Mouse (Mus musculus) liver, embryonic 14.5 days (tissue): ENCODE measurements around the gene Fam81a. TPM values are rescaled to one million over a fixed set of nuclear protein-coding genes. Genes with fewer than 3 reads are reported as not detected.

Source experiments
- ATAC-seq: fragments of 200-750 bp; cut with Nextera tagmentation; 2 replicates; pipeline ENCODE4 v1.8.0; 2017; ENCODE audit warnings: moderate number of reproducible peaks, mild to moderate bottlenecking, moderate library complexity; ENCODE audit not compliant: insufficient read depth
- DNase-seq, 3 experiments: peaks; one replicate each; pipeline ENCODE4 v3.0.0-alpha.2; 2012 to 2013; ENCODE audit warnings: low read depth in 3 of 3, low spot score in 3 of 3
- H3K27ac ChIP-seq: fragments of 300-500 bp; sonication (generic); 2 replicates; pipeline ENCODE4 v1.5.1; 2014; ENCODE audit warnings: moderate library complexity, mild to moderate bottlenecking, control low read depth, inconsistent platforms
- H3K27me3 ChIP-seq: fragments of 300-500 bp; sonication (generic); 2 replicates; pipeline ENCODE4 v1.6.1; 2014; ENCODE audit warnings: mild to moderate bottlenecking, low read length, moderate library complexity; ENCODE audit not compliant: control insufficient read depth, insufficient read depth
- H3K36me3 ChIP-seq: fragments of 300-500 bp; sonication (generic); replicated peaks from 2 replicates; pipeline ENCODE4 v1.6.1; 2014; ENCODE audit warnings: low read depth; ENCODE audit not compliant: control insufficient read depth, insufficient read depth
- H3K4me1 ChIP-seq, 2 experiments: fragments of 200-500 bp in 1 of 2; fragments of 300-500 bp in 1 of 2; sonication (generic) in 1 of 2; replicated peaks; 2 replicates each; pipeline ENCODE4 v1.6.1; 2012 to 2014; ENCODE audit warnings: antibody characterized with exemption in 1 of 2, inconsistent platforms in 1 of 2, low read length in 1 of 2; ENCODE audit not compliant: control insufficient read depth in 2 of 2, insufficient read depth in 2 of 2
- H3K4me2 ChIP-seq: fragments of 300-500 bp; sonication (generic); 2 replicates; pipeline ENCODE4 v1.6.1; 2014; ENCODE audit warnings: low read depth, mild to moderate bottlenecking, control low read depth, moderate library complexity
- H3K4me3 ChIP-seq, 2 experiments: fragments of 200-500 bp in 1 of 2; fragments of 300-500 bp in 1 of 2; sonication (generic) in 1 of 2; 2 replicates each; pipeline ENCODE4 v1.5.1; 2012 to 2014; ENCODE audit warnings: low read depth in 2 of 2, low read length in 2 of 2, mild to moderate bottlenecking in 2 of 2, control low read depth in 1 of 2, inconsistent platforms in 1 of 2, moderate library complexity in 1 of 2; ENCODE audit not compliant: insufficient read depth in 1 of 2
- H3K9ac ChIP-seq: fragments of 300-500 bp; sonication (generic); replicated peaks from 2 replicates; pipeline ENCODE4 v1.6.1; 2014; ENCODE audit warnings: mild to moderate bottlenecking, control low read depth, moderate library complexity
- H3K9me3 ChIP-seq: fragments of 300-500 bp; sonication (generic); 2 replicates; pipeline ENCODE4 v1.6.1; 2016; ENCODE audit warnings: low read length, mixed read lengths; ENCODE audit not compliant: control insufficient read depth
- CTCF ChIP-seq: IDR thresholded peaks from 2 replicates; pipeline ENCODE4 v1.5.1; 2016; ENCODE audit warnings: antibody characterized with exemption, low read depth, control low read depth
- EP300 ChIP-seq: IDR thresholded peaks from 2 replicates; pipeline ENCODE4 v1.6.1; 2016; ENCODE audit warnings: antibody characterized with exemption, low read depth
- WGBS: fragments of 180-500 bp; shearing (Covaris S2); extraction: QIAGEN DNeasy Blood & Tissue Kit; methylation state at CpG from one replicate; pipeline ENCODE4 v1.1.7; 2014; ENCODE audit not compliant: insufficient replicate concordance; 5-methylcytosine and 5-hydroxymethylcytosine counted together
- polyA plus RNA-seq, 2 experiments: library from polyadenylated mRNA; depleted of rRNA in 1 of 2; stranded (reverse) in 1 of 2; unstranded in 1 of 2; fragments of >200 nt; fragmentation: Nextera tagmentation in 1 of 2; extraction: Ambion mirVana in 1 of 2; gene quantifications; 2 replicates each; pipeline versions ENCODE4 v1.2.1 to v1.2.3; 2012 to 2014

Gene Fam81a
- polyA plus RNA-seq, 2 experiments = 0.36 to 0.47 TPM

DNA sequence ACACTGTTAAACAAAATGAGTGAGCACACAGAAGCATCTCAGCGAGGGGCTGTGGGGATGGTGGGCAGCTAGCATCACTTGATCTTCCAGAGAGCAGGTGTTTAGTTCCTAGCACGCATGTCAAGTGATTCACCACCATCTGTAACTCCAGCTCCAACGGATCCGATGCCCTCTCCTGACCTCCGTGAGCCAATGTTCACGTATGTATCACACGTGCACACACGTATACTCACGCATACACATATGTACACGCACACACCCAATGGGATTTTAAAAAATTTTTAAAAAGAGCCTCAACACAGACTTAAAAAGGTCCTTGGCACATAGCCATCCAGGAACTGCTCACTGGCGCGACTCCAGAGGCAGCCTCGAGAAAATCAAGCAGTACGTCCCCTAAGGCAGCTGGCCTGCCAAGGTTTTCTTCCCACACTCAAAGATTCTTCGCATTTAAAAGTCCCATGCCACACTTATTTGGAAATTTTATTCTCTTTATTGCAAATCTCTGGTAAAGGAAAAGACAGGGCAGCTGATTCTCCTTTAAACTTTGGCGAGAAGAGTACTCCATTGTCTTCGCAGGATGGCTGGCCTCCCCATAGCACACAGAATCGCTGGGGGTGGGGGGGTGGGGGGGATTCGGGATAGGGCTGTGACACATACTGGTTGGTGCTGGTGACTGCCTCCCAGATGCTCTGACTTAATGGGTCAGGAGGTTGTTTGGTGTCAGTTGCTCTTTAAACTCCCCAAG lies 54.1 kb downstream of the Fam81a start:
- Histone ChIP-seq H3K27me3 (no peaks in the 10 kb centered on the region), H3K9me3 (no peaks in the 10 kb centered on the region), H3K4me2 (no peak overlapping the region), H3K4me3 (no peak overlapping the region), H3K9ac (no peak overlapping the region), H3K27ac (no peak overlapping the region), H3K4me1 (no peaks in the 10 kb centered on the region), H3K36me3 (no peaks in the 10 kb centered on the region)
- 67% methylated on average over 19 of the region's 19 CpGs for WGBS
- no peak for DNase-seq
- no peak for ATAC-seq
- TF ChIP-seq CTCF (no peak), EP300 (no peak)

DNA sequence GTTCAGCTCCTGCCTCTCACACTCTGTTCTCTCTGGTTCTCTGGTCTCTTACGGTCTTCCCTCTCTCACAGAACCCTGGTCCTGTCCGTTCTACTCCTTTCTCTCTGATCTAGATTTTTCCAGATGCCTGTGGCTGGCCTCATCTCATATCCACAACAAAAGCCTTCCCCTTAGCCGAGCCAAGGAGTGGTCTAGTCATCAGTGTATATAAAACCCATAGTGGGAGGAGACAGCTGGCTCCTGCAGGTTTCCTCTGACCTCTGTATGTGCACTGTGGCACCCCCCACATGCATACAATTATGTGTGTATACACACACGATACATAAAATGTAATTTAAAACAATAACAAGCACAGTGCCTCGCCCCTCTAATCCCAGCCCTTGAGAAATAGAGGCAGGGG lies 55.0 kb downstream of the Fam81a start:
- Histone ChIP-seq H3K27me3 (no peaks in the 10 kb centered on the region), H3K9me3 (no peaks in the 10 kb centered on the region), H3K9ac (no peak overlapping the region), H3K36me3 (no peaks in the 10 kb centered on the region), H3K4me2 (no peak overlapping the region), H3K4me1 (no peaks in the 10 kb centered on the region), H3K4me3 (no peak overlapping the region), H3K27ac (no peak overlapping the region)
- ATAC-seq = no peak
- WGBS = 57% methylated on average over 5 of the region's 5 CpGs
- DNase-seq = no peak
- TF ChIP-seq CTCF (no peak), EP300 (no peak)

DNA sequence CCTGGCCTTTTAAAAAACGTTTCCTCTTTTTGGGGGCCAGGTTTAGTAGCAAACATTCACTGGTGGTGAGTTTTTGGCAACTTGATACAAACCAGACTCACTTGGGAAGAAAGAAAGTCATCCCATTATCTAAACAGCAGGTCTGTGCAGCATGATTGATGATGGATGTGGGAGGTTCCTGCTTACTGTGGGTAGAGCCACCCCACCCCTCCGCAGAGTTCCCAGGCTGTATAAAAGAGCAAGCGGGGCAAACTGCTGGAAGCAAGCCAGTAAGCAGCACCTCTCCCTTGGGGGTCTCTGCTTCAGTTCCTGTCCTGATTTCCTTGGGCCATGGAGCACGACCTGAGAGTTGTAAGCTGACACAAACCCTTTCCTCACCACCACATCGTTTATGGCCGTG lies 56.3 kb downstream of the Fam81a start:
- Histone ChIP-seq H3K9ac (no peak overlapping the region), H3K9me3 (no peaks in the 10 kb centered on the region), H3K36me3 (no peaks in the 10 kb centered on the region), H3K4me3 (no peak overlapping the region), H3K27me3 (no peaks in the 10 kb centered on the region), H3K4me1 (no peaks in the 10 kb centered on the region), H3K27ac (no peak overlapping the region), H3K4me2 (no peak overlapping the region)
- TF ChIP-seq CTCF (no peak), EP300 (no peak)
- DNase-seq (no peak), ATAC-seq (no peak)
- 44% methylated on average over 6 of the region's 6 CpGs for WGBS

DNA sequence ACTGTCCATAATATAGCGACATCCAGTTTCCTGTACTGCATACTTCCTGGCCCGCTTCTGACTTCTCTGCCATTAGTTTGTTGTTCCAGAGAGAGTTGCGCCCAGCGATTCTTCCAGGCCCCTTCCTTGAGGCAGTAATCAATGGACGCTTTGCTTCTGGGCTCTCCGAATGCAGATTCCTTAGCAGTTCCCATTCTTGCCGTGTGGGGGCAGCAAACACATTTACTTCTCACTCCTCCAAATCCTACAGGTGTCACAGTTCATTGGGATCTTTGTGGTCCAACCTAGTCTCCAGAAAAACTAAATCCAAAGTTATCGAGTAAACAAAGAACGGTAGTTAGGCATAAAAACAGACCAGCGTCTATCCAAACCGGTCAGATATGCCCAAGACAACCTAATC lies 58.3 kb downstream of the Fam81a start:
- TF ChIP-seq EP300 (no peak), CTCF (peak; percentile 58)
- Histone ChIP-seq H3K27ac (no peak overlapping the region), H3K9ac (no peak overlapping the region), H3K4me3 (no peak overlapping the region), H3K4me2 (no peak overlapping the region), H3K27me3 (no peaks in the 10 kb centered on the region), H3K4me1 (no peaks in the 10 kb centered on the region), H3K9me3 (no peaks in the 10 kb centered on the region), H3K36me3 (no peaks in the 10 kb centered on the region)
- DNase-seq (no peak), ATAC-seq (no peak)
- WGBS = 55% methylated on average over 11 of the region's 11 CpGs

DNA sequence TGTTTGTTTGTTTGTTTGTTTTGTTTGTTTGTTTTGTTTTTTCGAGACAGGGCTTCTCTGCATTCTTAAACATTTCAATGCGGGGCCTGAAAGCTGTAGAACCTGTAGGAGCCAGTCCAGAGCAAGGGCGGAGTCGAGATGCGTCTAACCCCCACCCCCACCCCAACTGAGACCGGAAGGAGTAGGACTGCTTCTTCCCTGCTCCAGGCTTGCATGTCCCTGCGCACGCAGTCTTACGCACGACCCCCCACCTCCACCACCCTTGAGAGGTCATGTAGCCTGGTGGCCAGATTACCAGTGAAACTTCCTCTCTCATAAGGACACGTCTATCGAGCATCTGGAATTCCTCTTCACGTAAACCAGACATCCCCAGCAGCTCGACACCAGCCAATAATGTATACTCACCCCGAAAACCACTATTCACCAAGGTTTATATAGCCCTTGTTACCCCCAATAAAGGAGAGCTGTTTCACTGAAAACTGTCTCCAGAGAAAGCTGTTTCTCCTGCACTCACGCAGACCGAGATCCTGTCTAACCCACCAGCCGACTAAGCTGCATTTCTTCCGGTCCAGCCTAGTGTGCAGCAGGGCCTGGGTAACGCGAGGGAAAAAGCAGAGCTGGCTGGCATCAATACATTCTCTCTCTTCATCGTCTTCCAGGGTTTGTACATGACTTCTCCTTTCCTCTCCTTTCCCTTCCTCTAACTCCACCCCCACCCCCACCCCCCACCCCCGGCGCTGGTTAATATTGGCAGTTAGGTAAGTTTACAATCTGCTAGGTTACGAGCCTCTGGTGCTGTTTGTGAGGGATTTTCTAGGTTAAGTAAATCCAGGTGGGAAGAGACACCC lies 59.8 kb downstream of the Fam81a start:
- WGBS = 47% methylated on average over 25 of the region's 25 CpGs
- DNase-seq = no peak
- H3K4me1 ChIP-seq = no peaks in the 10 kb centered on the region
- no peak overlapping the region for H3K27ac ChIP-seq
- TF ChIP-seq EP300 (no peak), CTCF (no peak)
- H3K9ac ChIP-seq = no peak overlapping the region
- H3K4me2 ChIP-seq = peak overlapping the region; percentile 28; the same call in 1 of the 2 replicates
- ATAC-seq = no peak
- no peaks in the 10 kb centered on the region for H3K36me3 ChIP-seq
- no peaks in the 10 kb centered on the region for H3K9me3 ChIP-seq
- no peaks in the 10 kb centered on the region for H3K27me3 ChIP-seq
- H3K4me3 ChIP-seq = no peak overlapping the region
